Mouse (Mus musculus): ENCODE results near the gene Gm20388.

DNA sequence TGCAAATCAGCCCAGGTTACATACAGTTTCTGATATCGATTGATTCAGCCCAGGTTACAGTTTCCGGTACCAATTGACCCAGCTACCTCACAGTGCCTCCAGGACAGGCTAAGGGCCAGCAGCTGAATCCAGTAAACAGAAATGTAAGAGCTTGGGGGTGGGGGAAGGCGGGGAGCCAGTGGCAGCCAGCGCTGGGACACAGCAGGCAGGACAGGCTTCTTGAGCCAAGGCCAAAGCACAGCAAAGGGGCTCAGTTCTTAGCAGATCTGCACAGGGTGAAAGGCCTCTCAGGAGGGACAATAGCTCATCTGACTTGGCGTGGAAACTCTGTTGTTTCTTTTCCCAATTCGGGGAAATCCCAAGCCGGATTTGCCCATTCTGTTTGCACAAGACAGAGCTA lies 3866.7 kb downstream of the Gm20388 start:
- TF ChIP-seq CTCF (IDR thresholded peaks at IDR 0.05; ENCODE audit: low read depth) (no peak), EP300 (optimal IDR thresholded peaks at IDR 0.05) (no peak)
